Mouse (Mus musculus): ENCODE measurements at regions not wholly inside any gene's neighbourhood (a gene's known extent, or its start where the extent isn't known, plus 50 kb on each side); places are given as distances from the start of the nearest gene placed in this dataset.

DNA sequence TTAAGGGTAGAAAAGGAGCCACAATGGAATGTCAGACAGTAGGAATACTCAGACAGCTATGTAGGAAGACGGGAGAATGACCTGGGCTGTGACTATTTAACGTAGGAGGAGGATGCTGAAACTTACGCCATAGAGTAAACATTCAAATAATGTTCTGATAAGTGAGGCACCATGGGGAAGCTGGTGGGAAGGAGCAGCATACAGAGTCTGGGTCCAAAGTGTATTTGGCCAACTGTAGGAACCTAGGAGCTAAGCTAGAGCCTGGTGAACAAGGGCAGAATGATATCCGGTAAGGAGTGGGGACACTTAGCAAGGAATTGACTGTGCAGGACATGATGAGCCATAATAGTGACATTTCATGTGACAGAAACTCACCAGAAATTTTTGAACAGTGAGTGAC is 189.0 kb upstream of the Car8 start:
- TF ChIP-seq CTCF (IDR thresholded peaks at IDR 0.05) (no peak), EP300 (IDR thresholded peaks at IDR 0.05; ENCODE audit: insufficient read depth, low read depth, low read length) (no peak)

All from heart, adult 2 months (tissue).